Mouse (Mus musculus): ENCODE measurements around the gene Lonrf2. TPM values are rescaled to one million over a fixed set of nuclear protein-coding genes. Genes with fewer than 3 reads are reported as not detected.

Gene Lonrf2
- polyA plus RNA-seq, 1 experiment, result not detected

- no peak overlapping the region for H3K4me3 ChIP-seq (ENCODE audit: insufficient read depth, low read length)
- TF ChIP-seq CTCF (IDR thresholded peaks at IDR 0.05; ENCODE audit: low read depth, low read length) (no peak), POLR2A (IDR thresholded peaks at IDR 0.05; ENCODE audit: borderline replicate concordance, low read depth, low read length) (no peak)
- H3K4me1 ChIP-seq (ENCODE audit: control insufficient read depth, insufficient read depth, low read length), result no peaks in the 10 kb centered on the region
- no peak overlapping the region for H3K27ac ChIP-seq (ENCODE audit: insufficient read depth, low read depth, low read length)
Observed at GRCm38 (mm10) chr1:38778271-38778670, 58.2 kb downstream of the Lonrf2 start.

- H3K4me1 ChIP-seq (ENCODE audit: control insufficient read depth, insufficient read depth, low read length), result no peaks in the 10 kb centered on the region
- no peak for TF ChIP-seq POLR2A (IDR thresholded peaks at IDR 0.05; ENCODE audit: borderline replicate concordance, low read depth, low read length)
- TF ChIP-seq CTCF (IDR thresholded peaks at IDR 0.05; ENCODE audit: low read depth, low read length), result no peak
- no peak overlapping the region for H3K27ac ChIP-seq (ENCODE audit: insufficient read depth, low read depth, low read length)
- no peak overlapping the region for H3K4me3 ChIP-seq (ENCODE audit: insufficient read depth, low read length)
Observed at GRCm38 (mm10) chr1:38777500-38777899, 59.0 kb downstream of the Lonrf2 start.

- Histone ChIP-seq H3K4me3 (ENCODE audit: insufficient read depth, low read length) (no peak overlapping the region), H3K27ac (ENCODE audit: insufficient read depth, low read depth, low read length) (no peak overlapping the region), H3K4me1 (ENCODE audit: control insufficient read depth, insufficient read depth, low read length) (no peaks in the 10 kb centered on the region)
- no peak for TF ChIP-seq CTCF (IDR thresholded peaks at IDR 0.05; ENCODE audit: low read depth, low read length)
- TF ChIP-seq POLR2A (IDR thresholded peaks at IDR 0.05; ENCODE audit: borderline replicate concordance, low read depth, low read length), result no peak
Observed at GRCm38 (mm10) chr1:38775713-38776112, 60.8 kb downstream of the Lonrf2 start.

- no peak overlapping the region for H3K27ac ChIP-seq (ENCODE audit: insufficient read depth, low read depth, low read length)
- H3K4me3 ChIP-seq (ENCODE audit: insufficient read depth, low read length), result no peak overlapping the region
- no peak for TF ChIP-seq POLR2A (IDR thresholded peaks at IDR 0.05; ENCODE audit: borderline replicate concordance, low read depth, low read length)
- TF ChIP-seq CTCF (IDR thresholded peaks at IDR 0.05; ENCODE audit: low read depth, low read length), result no peak
- no peaks in the 10 kb centered on the region for H3K4me1 ChIP-seq (ENCODE audit: control insufficient read depth, insufficient read depth, low read length)
Observed at GRCm38 (mm10) chr1:38770676-38771075, 65.8 kb downstream of the Lonrf2 start.

- Histone ChIP-seq H3K4me1 (ENCODE audit: control insufficient read depth, insufficient read depth, low read length) (no peaks in the 10 kb centered on the region), H3K27ac (ENCODE audit: insufficient read depth, low read depth, low read length) (no peak overlapping the region), H3K4me3 (ENCODE audit: insufficient read depth, low read length) (no peak overlapping the region)
- TF ChIP-seq CTCF (IDR thresholded peaks at IDR 0.05; ENCODE audit: low read depth, low read length), result peak; percentile 29; the same call in 1 of the 2 replicates
- TF ChIP-seq POLR2A (IDR thresholded peaks at IDR 0.05; ENCODE audit: borderline replicate concordance, low read depth, low read length), result no peak
Observed at GRCm38 (mm10) chr1:38769920-38770319, 66.6 kb downstream of the Lonrf2 start.

GRCm38 (mm10) chr1:38767812-38768211 is 68.7 kb downstream of the Lonrf2 start:
- TF ChIP-seq POLR2A (IDR thresholded peaks at IDR 0.05; ENCODE audit: borderline replicate concordance, low read depth, low read length) (no peak), CTCF (IDR thresholded peaks at IDR 0.05; ENCODE audit: low read depth, low read length) (peak; percentile 41)
- Histone ChIP-seq H3K4me1 (ENCODE audit: control insufficient read depth, insufficient read depth, low read length) (no peaks in the 10 kb centered on the region), H3K4me3 (ENCODE audit: insufficient read depth, low read length) (no peak overlapping the region), H3K27ac (ENCODE audit: insufficient read depth, low read depth, low read length) (no peak overlapping the region)

- H3K4me3 ChIP-seq (ENCODE audit: insufficient read depth, low read length), result no peak overlapping the region
- no peak overlapping the region for H3K27ac ChIP-seq (ENCODE audit: insufficient read depth, low read depth, low read length)
- H3K4me1 ChIP-seq (ENCODE audit: control insufficient read depth, insufficient read depth, low read length), result no peaks in the 10 kb centered on the region
- TF ChIP-seq POLR2A (IDR thresholded peaks at IDR 0.05; ENCODE audit: borderline replicate concordance, low read depth, low read length) (no peak), CTCF (IDR thresholded peaks at IDR 0.05; ENCODE audit: low read depth, low read length) (no peak)
Observed at GRCm38 (mm10) chr1:38766661-38767572, 69.6 kb downstream of the Lonrf2 start.

- no peak for TF ChIP-seq POLR2A (IDR thresholded peaks at IDR 0.05; ENCODE audit: borderline replicate concordance, low read depth, low read length)
- no peak for TF ChIP-seq CTCF (IDR thresholded peaks at IDR 0.05; ENCODE audit: low read depth, low read length)
- Histone ChIP-seq H3K27ac (ENCODE audit: insufficient read depth, low read depth, low read length) (no peak overlapping the region), H3K4me3 (ENCODE audit: insufficient read depth, low read length) (no peak overlapping the region), H3K4me1 (ENCODE audit: control insufficient read depth, insufficient read depth, low read length) (no peaks in the 10 kb centered on the region)
Observed at GRCm38 (mm10) chr1:38766254-38766653, 70.3 kb downstream of the Lonrf2 start.

GRCm38 (mm10) chr1:38763960-38764613 is 72.4 kb downstream of the Lonrf2 start:
- H3K27ac ChIP-seq (ENCODE audit: insufficient read depth, low read depth, low read length), result no peak overlapping the region
- no peak overlapping the region for H3K4me3 ChIP-seq (ENCODE audit: insufficient read depth, low read length)
- H3K4me1 ChIP-seq (ENCODE audit: control insufficient read depth, insufficient read depth, low read length), result no peaks in the 10 kb centered on the region
- TF ChIP-seq CTCF (IDR thresholded peaks at IDR 0.05; ENCODE audit: low read depth, low read length), result no peak
- no peak for TF ChIP-seq POLR2A (IDR thresholded peaks at IDR 0.05; ENCODE audit: borderline replicate concordance, low read depth, low read length)

GRCm38 (mm10) chr1:38760424-38760823 is 76.1 kb downstream of the Lonrf2 start:
- H3K27ac ChIP-seq (ENCODE audit: insufficient read depth, low read depth, low read length), result no peak overlapping the region
- TF ChIP-seq POLR2A (IDR thresholded peaks at IDR 0.05; ENCODE audit: borderline replicate concordance, low read depth, low read length) (no peak), CTCF (IDR thresholded peaks at IDR 0.05; ENCODE audit: low read depth, low read length) (no peak)
- no peak overlapping the region for H3K4me3 ChIP-seq (ENCODE audit: insufficient read depth, low read length)
- no peaks in the 10 kb centered on the region for H3K4me1 ChIP-seq (ENCODE audit: control insufficient read depth, insufficient read depth, low read length)

Measured in bone marrow macrophage, adult 2 months (primary cell).